8 mouse cellular contexts compared by ENCODE assay signal in genomic region chr8:119910547-119911257, GRCm38 (mm10). TPM values are rescaled to one million over a fixed set of nuclear protein-coding genes. Genes with fewer than 3 reads are reported as not detected.
DNase-seq lines count a peak whose midpoint lies in the region; ATAC-seq and TF ChIP-seq lines count a peak whose summit lies in the region.

TSS of gene Gm20388 (plus strand) at chr8:119910841.

- ATAC-seq in forebrain, embryonic 11.5 days (replicated peaks; ENCODE audit: low FRiP score) = peak; percentile 94
- ATAC-seq in heart, embryonic 15.5 days (replicated peaks; ENCODE audit: insufficient number of reproducible peaks, insufficient read depth, low FRiP score, low read depth) = peak; percentile 95
- ATAC-seq in liver, embryonic 13.5 days (ENCODE audit: low read depth) = peak; percentile 87
- peak; percentile 94 for ATAC-seq in stomach, embryonic 14.5 days (ENCODE audit: insufficient number of reproducible peaks, insufficient read depth, low FRiP score, low read depth)

- TF ChIP-seq RAD21 in CH12.LX (IDR thresholded peaks at IDR 0.05; ENCODE audit: low read depth, low read length) = no peak

- peaks cover 3% of the 10 kb centered on the region for H3K27me3 ChIP-seq in CH12.LX (replicated peaks)
- H3K27me3 ChIP-seq in forebrain, embryonic 11.5 days (ENCODE audit: control insufficient read depth, insufficient read depth, low read length) = no peaks in the 10 kb centered on the region
- H3K27me3 ChIP-seq in heart, embryonic 15.5 days = no peaks in the 10 kb centered on the region
- no peaks in the 10 kb centered on the region for H3K27me3 ChIP-seq in liver, embryonic 13.5 days
- H3K27me3 ChIP-seq in stomach, embryonic 14.5 days (ENCODE audit: control insufficient read depth, insufficient read depth, low read length) = no peaks in the 10 kb centered on the region

- dilution Hi-C loops in CH12.LX (cut with MboI; ENCODE audit: extremely low pct_ligation_motif_present, extremely low pct_unique_long_range_greater_than_20kb, low sequenced_read_pairs) = no loop called here

- WGBS in forebrain, embryonic 11.5 days = under 1% methylated on average over 88 of the region's 97 CpGs
- WGBS in heart, embryonic 15.5 days = under 1% methylated on average over 91 of the region's 97 CpGs
- under 1% methylated on average over 97 of the region's 97 CpGs for WGBS in liver, embryonic 13.5 days (ENCODE audit: insufficient replicate concordance)
- WGBS in stomach, embryonic 14.5 days = under 1% methylated on average over 84 of the region's 97 CpGs

- peaks cover 0 to 15% of the 10 kb centered on the region in 2 experiments for H3K36me3 ChIP-seq in CH12.LX (replicated peaks in 1 of 2; ENCODE audit: control insufficient read depth in 1 of 2, insufficient read depth in 1 of 2, low read length in 1 of 2)
- H3K36me3 ChIP-seq in forebrain, embryonic 11.5 days (ENCODE audit: control insufficient read depth, insufficient read depth, low read length) = no peaks in the 10 kb centered on the region
- H3K36me3 ChIP-seq in heart, embryonic 15.5 days = no peaks in the 10 kb centered on the region
- H3K36me3 ChIP-seq in liver, embryonic 13.5 days = no peaks in the 10 kb centered on the region
- H3K36me3 ChIP-seq in stomach, embryonic 14.5 days (ENCODE audit: control insufficient read depth, insufficient read depth, low read length) = no peaks in the 10 kb centered on the region

- in situ Hi-C loops in CH12.LX (cut with MboI; ENCODE audit: low pct_ligation_motif_present, low pct_unique_long_range_greater_than_20kb, low sequenced_read_pairs) = no loop called here

- H3K9ac ChIP-seq in CH12.LX (ENCODE audit: insufficient read depth, low read depth) = peak within 1 kb of the TSS; percentile 69
- H3K9ac ChIP-seq in forebrain, embryonic 11.5 days (ENCODE audit: low read length) = peak within 1 kb of the TSS; percentile 96
- H3K9ac ChIP-seq in heart, embryonic 15.5 days = peak within 1 kb of the TSS; percentile 91
- peak within 1 kb of the TSS; percentile 99 for H3K9ac ChIP-seq in liver, embryonic 13.5 days
- H3K9ac ChIP-seq in stomach, embryonic 14.5 days (replicated peaks; ENCODE audit: low read depth, low read length) = peak within 1 kb of the TSS; percentile 81

- no peak for TF ChIP-seq CTCF in CH12.LX (conservative IDR thresholded peaks at IDR 0.05 in 1 of 2, IDR thresholded peaks at IDR 0.05 in 1 of 2; ENCODE audit: low read depth in 2 of 2, low read length in 2 of 2)

- H3K4me1 ChIP-seq in CH12.LX (ENCODE audit: control insufficient read depth in 1 of 2, insufficient read depth in 2 of 2) = peaks cover 15 to 37% of the 10 kb centered on the region in 2 experiments
- H3K4me1 ChIP-seq in forebrain, embryonic 11.5 days (replicated peaks; ENCODE audit: control insufficient read depth, insufficient read depth, low read length) = peaks cover 10% of the 10 kb centered on the region
- peaks cover 49% of the 10 kb centered on the region for H3K4me1 ChIP-seq in heart, embryonic 15.5 days (replicated peaks)
- H3K4me1 ChIP-seq in liver, embryonic 13.5 days (replicated peaks) = peaks cover 68% of the 10 kb centered on the region
- H3K4me1 ChIP-seq in stomach, embryonic 14.5 days (ENCODE audit: control insufficient read depth, insufficient read depth, low read length) = peaks cover 35% of the 10 kb centered on the region

- no peaks in the 10 kb centered on the region for H3K9me3 ChIP-seq in CH12.LX (replicated peaks; ENCODE audit: low read length)
- H3K9me3 ChIP-seq in forebrain, embryonic 11.5 days (ENCODE audit: control insufficient read depth, low read length) = no peaks in the 10 kb centered on the region
- no peaks in the 10 kb centered on the region for H3K9me3 ChIP-seq in heart, embryonic 15.5 days (replicated peaks)
- no peaks in the 10 kb centered on the region for H3K9me3 ChIP-seq in liver, embryonic 13.5 days (replicated peaks)
- no peaks in the 10 kb centered on the region for H3K9me3 ChIP-seq in stomach, embryonic 14.5 days (ENCODE audit: control insufficient read depth, low read depth, low read length)

- peak; percentile 91 for TF ChIP-seq POLR2A in CH12.LX (IDR thresholded peaks at IDR 0.05; ENCODE audit: low read depth, low read length)

- DNase-seq in CH12.LX (ENCODE audit: extremely low read depth) = peak; percentile 81
- peak; percentile 74 for DNase-seq in c-Kit-positive CD71-positive TER-119-negative erythroid progenitor cells, embryonic 14.5 days (ENCODE audit: low read depth)
- peak; percentile 94 for DNase-seq in forebrain, embryonic 11.5 days (ENCODE audit: low spot score)
- peak; percentile 91 to 93 for DNase-seq in kidney, postnatal 25 days
- DNase-seq in liver, embryonic 13.5 days = peak; percentile 86
- peak; percentile 92 to 93 for DNase-seq in natural killer cell, adult 2 months (ENCODE audit: low spot score in 2 of 2)

- peaks cover 48% of the 10 kb centered on the region for H3K79me2 ChIP-seq in CH12.LX (replicated peaks; ENCODE audit: control insufficient read depth, extremely low read depth, insufficient read depth, poor library complexity, severe bottlenecking)

- H3K27ac ChIP-seq in CH12.LX (ENCODE audit: insufficient read depth, low read depth) = peak within 1 kb of the TSS; percentile 63
- peak within 1 kb of the TSS; percentile 84 for H3K27ac ChIP-seq in forebrain, embryonic 11.5 days (ENCODE audit: low read depth, low read length)
- H3K27ac ChIP-seq in heart, embryonic 15.5 days = peak within 1 kb of the TSS; percentile 94
- peak within 1 kb of the TSS; percentile 99 for H3K27ac ChIP-seq in liver, embryonic 13.5 days
- peak within 1 kb of the TSS; percentile 88 for H3K27ac ChIP-seq in stomach, embryonic 14.5 days (ENCODE audit: low read length)

- H3K4me3 ChIP-seq in CH12.LX (replicated peaks in 1 of 3; ENCODE audit: low read depth in 2 of 3, low read length in 2 of 3, poor library complexity in 1 of 3) = peak within 1 kb of the TSS; percentile 76 to 94 (median 85)
- H3K4me3 ChIP-seq in forebrain, embryonic 11.5 days (ENCODE audit: low read depth, low read length) = peak within 1 kb of the TSS; percentile 82
- H3K4me3 ChIP-seq in heart, embryonic 15.5 days = peak within 1 kb of the TSS; percentile 86
- peak within 1 kb of the TSS; percentile 92 for H3K4me3 ChIP-seq in liver, embryonic 13.5 days (replicated peaks)
- H3K4me3 ChIP-seq in stomach, embryonic 14.5 days (ENCODE audit: low read depth, low read length) = peak within 1 kb of the TSS; percentile 77

- H3K4me2 ChIP-seq in CH12.LX (ENCODE audit: insufficient read depth, low read depth, poor library complexity, severe bottlenecking) = peak within 1 kb of the TSS; percentile 77
- H3K4me2 ChIP-seq in forebrain, embryonic 11.5 days (ENCODE audit: low read depth, low read length, severe bottlenecking) = peak within 1 kb of the TSS; percentile 76
- peak within 1 kb of the TSS; percentile 98 for H3K4me2 ChIP-seq in heart, embryonic 15.5 days
- H3K4me2 ChIP-seq in liver, embryonic 13.5 days = peak within 1 kb of the TSS; percentile 92
- peak within 1 kb of the TSS; percentile 87 for H3K4me2 ChIP-seq in stomach, embryonic 14.5 days (replicated peaks; ENCODE audit: low read depth, low read length)

- no peak for TF ChIP-seq EP300 in CH12.LX (IDR thresholded peaks at IDR 0.05; ENCODE audit: low read length)

TF ChIP-seq in CH12.LX, 34 proteins besides CTCF, POLR2A, EP300 and RAD21 (continues in another document):
- no peak for TF ChIP-seq MAZ (IDR thresholded peaks at IDR 0.05; ENCODE audit: low read depth, low read length)
- TF ChIP-seq ZC3H11A (IDR thresholded peaks at IDR 0.05; ENCODE audit: low read depth, low read length) = no peak
- peak; percentile 61 for TF ChIP-seq SIN3A (IDR thresholded peaks at IDR 0.05; ENCODE audit: low read length)
- no peak for TF ChIP-seq ZNF384 (IDR thresholded peaks at IDR 0.05; ENCODE audit: low read depth, low read length)
- TF ChIP-seq ZKSCAN1 (IDR thresholded peaks at IDR 0.05; ENCODE audit: borderline replicate concordance, low read depth, low read length) = no peak
- peak; percentile 42 for TF ChIP-seq ZMIZ1 (IDR thresholded peaks at IDR 0.05; ENCODE audit: low read depth, low read length)
- no peak for TF ChIP-seq JUND (conservative IDR thresholded peaks at IDR 0.05; ENCODE audit: low read depth, low read length)
- TF ChIP-seq TCF12 (IDR thresholded peaks at IDR 0.05; ENCODE audit: low read depth, low read length) = peak; percentile 76
- peak; percentile 60; the same call in 1 of the 2 replicates for TF ChIP-seq POLR2AphosphoS2 (IDR thresholded peaks at IDR 0.05; ENCODE audit: low read depth, low read length)
- no peak for TF ChIP-seq PAX5 (IDR thresholded peaks at IDR 0.05; ENCODE audit: low read length)
- TF ChIP-seq MYC (IDR thresholded peaks at IDR 0.05; ENCODE audit: low read depth, low read length) = no peak
- no peak for TF ChIP-seq E2F4 (IDR thresholded peaks at IDR 0.05; ENCODE audit: insufficient replicate concordance, low read depth, low read length)
- TF ChIP-seq UBTF (IDR thresholded peaks at IDR 0.05; ENCODE audit: low read depth, low read length) = peak; percentile 90; the same call in 1 of the 2 replicates
- no peak for TF ChIP-seq IRF4 (IDR thresholded peaks at IDR 0.05; ENCODE audit: low read depth, low read length)
- TF ChIP-seq ETS1 (conservative IDR thresholded peaks at IDR 0.05; ENCODE audit: low read depth, low read length) = no peak
- peak; percentile 22 for TF ChIP-seq HCFC1 (IDR thresholded peaks at IDR 0.05; ENCODE audit: low read depth, low read length)
- no peak for TF ChIP-seq CHD1 (IDR thresholded peaks at IDR 0.05; ENCODE audit: low read depth, low read length)
- no peak for TF ChIP-seq MAFK (IDR thresholded peaks at IDR 0.05; ENCODE audit: insufficient replicate concordance, low read length)
- 0 out of 2 replicates have a peak, but pooled peaks have one; percentile 37 for TF ChIP-seq ELF1 (IDR thresholded peaks at IDR 0.05; ENCODE audit: low read depth, low read length)
- no peak for TF ChIP-seq RCOR1 (conservative IDR thresholded peaks at IDR 0.05; ENCODE audit: low read depth, low read length)
- TF ChIP-seq SMC3 (IDR thresholded peaks at IDR 0.05; ENCODE audit: low read depth, low read length) = no peak
- TF ChIP-seq MEF2A (IDR thresholded peaks at IDR 0.05; ENCODE audit: borderline replicate concordance, low read depth, low read length) = no peak
- TF ChIP-seq CHD2 (IDR thresholded peaks at IDR 0.05; ENCODE audit: low read length) = no peak
- no peak for TF ChIP-seq USF2 (conservative IDR thresholded peaks at IDR 0.05; ENCODE audit: low read depth, low read length)

RNA-seq across cellular contexts. Expression of gene Gm20388, which starts in this region (rescaled TPM):
- total RNA-seq in CH12.LX (2012; rRNA removed) (16.5 and 26.3 TPM in 2 replicates), CH12.LX (2014; rRNA removed) (11.9 and 14.8 TPM in 2 replicates)
- polyA plus RNA-seq in CH12.LX (2012; ENCODE audit: insufficient read length, low read depth) = 22.2 and 27.2 TPM in 2 replicates
- not detected in 2 replicates for polyA plus RNA-seq in forebrain, embryonic 11.5 days (2014; fragmentation: Nextera tagmentation; extraction: Ambion mirVana)
- polyA plus RNA-seq in heart, embryonic 15.5 days (2015; fragmentation: Nextera tagmentation; extraction: Ambion mirVana) = 2.2 TPM in 1 of 2 replicates, not detected in the other
- polyA plus RNA-seq in liver, embryonic 13.5 days (2015; fragmentation: Nextera tagmentation; extraction: Ambion mirVana) = not detected in 2 replicates
- 6.2 and 11.4 TPM in 2 replicates for polyA plus RNA-seq in stomach, embryonic 14.5 days (2014; fragmentation: Nextera tagmentation; extraction: Ambion mirVana)

Comparison
In these comparisons a context has a peak if more than half of its experiments do, and no peak if none do; other contexts are left out.
1. Peak in every context shown above with its lines: DNase-seq, ATAC-seq, H3K4me3 ChIP-seq and H3K27ac ChIP-seq.
2. Peak in DNase-seq, ATAC-seq, H3K4me3 ChIP-seq, H3K27ac ChIP-seq, H3K9ac ChIP-seq and H3K4me2 ChIP-seq in forebrain, embryonic 11.5 days; RNA of the gene not detected or under 1 TPM.
3. Peak in DNase-seq, ATAC-seq, H3K4me3 ChIP-seq, H3K27ac ChIP-seq, H3K9ac ChIP-seq and H3K4me2 ChIP-seq in liver, embryonic 13.5 days; RNA of the gene not detected or under 1 TPM.